Mouse (Mus musculus): Measurements from ENCODE around the gene Ang6.
"Not testable (repeated sequence)": the region's sequence is repeated elsewhere in the genome, so short reads cannot be mapped to it uniquely, and the experiment has no call there.

The Ang6 gene

DNA sequence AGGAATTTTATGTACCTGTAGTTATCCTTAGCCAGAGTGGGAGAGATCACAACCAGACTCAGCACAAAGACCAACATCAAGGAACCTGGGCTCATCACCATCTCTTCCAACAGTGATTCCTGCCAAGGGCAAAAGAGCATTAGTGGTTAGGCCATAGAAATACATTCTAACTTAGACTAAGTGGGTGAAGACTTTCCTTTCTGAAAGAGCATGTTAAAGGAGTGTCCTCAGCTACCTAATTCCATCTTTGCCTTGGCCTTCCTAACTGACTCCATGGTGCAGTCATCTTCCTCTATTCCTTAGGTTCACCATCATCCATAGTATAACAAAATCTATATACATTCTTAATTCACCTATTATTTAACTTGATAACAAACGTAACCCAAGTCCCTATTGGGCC is at the start of gene Ang6:
Gene Ang6, minus strand, starts transcription at position 101 of the 400 bp plus-strand sequence.
- no peak for DNase-seq (ENCODE audit: low spot score in 2 of 2)

DNA sequence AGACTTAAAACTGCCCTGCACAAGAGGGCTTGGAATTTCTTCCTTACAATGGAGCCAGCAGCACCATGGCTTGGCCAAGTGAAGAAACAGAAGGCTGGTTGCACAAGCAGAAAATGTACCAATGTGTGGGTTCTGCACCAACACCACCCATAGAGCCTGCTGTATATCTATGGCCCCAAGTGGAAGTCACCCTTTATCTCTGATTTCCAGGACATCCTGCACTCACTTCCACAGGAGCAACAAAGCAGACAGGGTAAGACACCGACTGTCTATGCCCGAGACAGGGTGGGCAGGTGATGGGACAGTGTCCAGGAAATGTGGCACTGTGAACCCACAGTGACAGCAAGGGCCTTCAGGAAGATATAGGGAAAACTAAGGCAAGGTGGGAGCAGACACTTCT is 44.5 kb upstream of the Ang6 start:
- DNase-seq (ENCODE audit: low spot score in 2 of 2) = not testable (repeated sequence)

DNA sequence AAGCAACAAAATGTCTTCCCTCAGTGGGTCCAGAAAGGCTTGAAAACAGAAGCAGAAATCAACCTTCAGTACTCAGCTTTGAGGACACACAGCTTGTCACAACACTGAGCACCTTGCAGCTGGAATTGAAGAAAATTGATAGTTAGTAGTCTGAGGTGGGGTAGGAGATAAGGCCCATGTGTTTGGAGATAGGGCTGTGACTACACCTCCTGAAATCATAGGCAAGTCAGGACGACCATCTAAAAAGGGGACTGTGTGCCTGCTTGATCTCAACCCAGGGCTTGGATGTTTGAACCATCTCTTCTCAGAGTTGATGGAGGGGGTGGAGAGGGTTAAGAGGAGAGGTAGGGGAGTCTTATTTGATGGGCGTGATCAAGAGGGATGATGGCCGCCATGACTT is 29.8 kb upstream of the Ang6 start:
- not testable (repeated sequence) for DNase-seq (ENCODE audit: low spot score in 2 of 2)

DNA sequence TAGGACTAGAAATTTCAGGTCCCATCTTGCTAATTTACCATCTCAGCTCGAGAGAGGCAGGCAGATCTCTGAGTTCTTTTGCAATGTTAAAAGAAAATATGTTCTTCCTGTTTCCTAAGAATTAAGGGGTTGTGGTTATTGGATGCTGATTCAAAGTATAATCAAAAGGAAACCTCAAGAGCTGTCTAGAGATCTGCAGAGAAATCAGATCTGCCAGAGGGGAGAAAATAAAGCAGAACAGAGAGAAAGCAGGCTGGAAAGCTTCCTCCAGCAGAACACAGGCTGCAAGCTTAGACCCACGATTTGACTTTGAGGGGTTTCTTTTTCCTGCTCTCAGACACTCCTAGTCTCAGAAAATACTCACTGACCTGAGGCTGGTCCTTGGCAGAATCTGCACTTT is 7.6 kb upstream of the Ang6 start:
- not testable (repeated sequence) for DNase-seq (ENCODE audit: low spot score in 2 of 2)

DNA sequence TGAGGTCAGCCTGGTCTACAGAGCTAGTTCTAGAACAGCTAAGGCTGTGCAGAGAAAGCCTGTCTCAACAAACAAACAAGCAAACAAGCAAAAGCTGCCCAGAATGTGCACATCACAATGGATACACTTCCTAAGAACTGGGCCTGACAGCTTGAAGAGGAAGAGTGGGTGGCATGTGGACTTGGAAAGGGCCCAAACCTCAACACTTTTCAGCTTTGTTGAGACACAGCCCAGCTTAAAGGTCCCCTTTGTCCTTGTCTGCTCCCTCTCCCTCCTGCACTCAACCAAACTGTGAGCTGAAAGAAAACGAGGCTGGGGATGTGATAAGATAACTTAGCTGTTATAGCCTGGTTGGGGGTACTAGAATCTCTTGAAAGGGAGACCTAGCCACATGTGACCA is 6.0 kb upstream of the Ang6 start:
- DNase-seq (ENCODE audit: low spot score in 2 of 2) = not testable (repeated sequence)

DNA sequence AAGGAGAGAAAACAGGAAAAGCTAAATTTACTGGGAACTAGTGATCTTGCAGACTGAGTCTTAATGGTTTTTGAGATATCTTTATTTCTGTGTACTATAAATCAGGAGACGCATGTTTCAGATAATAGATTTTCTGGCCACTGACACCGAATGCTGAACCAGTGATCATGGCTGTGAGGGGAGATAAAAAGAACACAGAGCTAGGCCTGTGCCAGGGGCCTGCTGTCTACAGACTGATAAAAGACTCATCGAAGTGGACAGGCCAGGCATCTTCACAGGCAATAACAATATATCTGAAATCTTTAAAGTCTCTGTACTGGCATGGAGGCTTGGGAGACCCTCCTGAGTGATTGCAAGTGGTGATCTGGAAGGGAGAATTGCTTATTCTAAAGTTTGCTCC is 469 bp downstream of the Ang6 start:
- DNase-seq (ENCODE audit: low spot score in 2 of 2) = no peak

DNA sequence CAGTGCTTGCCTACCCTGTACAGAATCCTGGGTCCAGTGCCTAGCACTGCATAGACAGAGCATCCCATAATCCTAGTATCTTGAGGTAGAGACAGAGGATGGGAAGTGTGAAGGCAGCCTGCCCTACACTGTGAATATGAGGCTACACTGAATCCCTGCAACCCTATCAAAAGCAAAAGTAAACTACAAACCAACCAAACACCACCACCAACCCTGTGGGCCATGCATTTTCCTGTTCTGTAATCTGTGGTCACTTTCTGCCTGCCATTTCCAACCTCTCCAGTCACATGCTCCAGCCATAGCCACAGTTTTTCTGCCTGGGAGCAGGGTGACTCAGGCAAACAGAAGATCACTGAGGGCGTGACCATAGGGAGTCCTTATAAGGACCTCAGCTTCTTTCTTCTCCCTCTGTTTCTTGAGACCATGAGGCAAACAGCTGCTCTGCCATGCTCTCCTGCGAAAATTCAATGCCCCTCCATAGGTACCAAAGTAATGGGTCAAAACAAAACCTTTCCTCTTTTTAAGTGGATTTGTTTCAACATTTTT is 3.5 kb downstream of the Ang6 start:
- DNase-seq (ENCODE audit: low spot score in 2 of 2) = not testable (repeated sequence)

DNA sequence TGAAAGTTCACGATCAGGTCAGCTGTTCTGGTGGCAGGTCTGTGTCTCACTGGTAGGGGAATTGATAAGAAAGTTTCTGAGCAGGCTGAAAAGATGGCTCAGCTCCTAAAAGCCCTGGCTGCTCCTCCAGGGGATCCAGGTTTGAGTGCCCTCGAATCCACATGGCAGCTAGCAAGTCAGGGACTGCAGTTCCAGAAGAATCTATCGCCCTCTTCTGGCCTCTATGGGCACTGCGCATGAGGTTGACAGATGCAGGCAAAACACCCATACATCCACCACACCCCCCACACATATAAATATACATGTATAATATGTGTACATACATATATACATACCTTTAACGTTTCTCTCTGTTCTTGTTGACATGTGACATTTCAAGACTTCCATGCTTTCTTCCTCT is 14.7 kb downstream of the Ang6 start:
- DNase-seq (ENCODE audit: low spot score in 2 of 2) = peak; percentile 71 to 80

DNA sequence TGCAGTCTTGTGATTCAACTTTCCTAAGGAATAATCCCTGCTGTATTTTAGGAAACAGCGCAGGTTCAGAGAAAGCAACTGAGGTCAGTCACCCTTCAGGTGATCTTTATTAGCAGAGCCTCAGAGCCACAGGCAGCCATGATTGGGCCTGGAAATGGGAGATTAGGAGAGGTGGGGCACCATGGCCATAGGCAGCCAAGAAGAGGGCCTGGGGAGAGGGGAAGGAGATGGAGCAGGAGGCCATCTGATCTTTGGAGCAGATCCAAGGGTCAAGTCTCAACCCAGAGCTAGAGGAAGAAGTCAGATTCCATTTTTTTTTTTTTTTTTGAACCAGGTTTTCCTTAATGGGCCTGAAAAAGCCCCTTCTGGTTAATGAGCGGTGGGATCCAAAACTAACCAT is 15.9 kb downstream of the Ang6 start:
- no peak for DNase-seq (ENCODE audit: low spot score in 2 of 2)

DNA sequence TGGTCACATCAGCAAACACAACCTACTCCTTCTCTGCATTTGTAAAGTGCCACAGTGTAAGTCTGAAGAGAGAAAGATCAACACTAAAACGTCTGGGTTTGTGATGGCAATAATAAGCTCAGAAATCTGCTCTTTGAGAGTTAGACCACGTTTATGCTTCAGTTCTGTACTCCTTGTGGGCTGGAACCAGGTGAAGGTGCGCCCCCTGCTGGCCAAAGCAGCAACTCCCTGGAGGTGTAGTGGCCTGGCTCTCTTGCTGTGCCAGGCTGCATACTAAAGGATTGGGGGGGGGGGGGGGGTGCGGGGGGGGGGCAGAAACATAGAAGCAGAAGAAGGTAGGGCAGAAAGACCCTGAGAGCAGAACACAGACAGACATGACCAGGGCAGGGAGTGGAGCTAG is 18.2 kb downstream of the Ang6 start:
- DNase-seq (ENCODE audit: low spot score in 2 of 2) = peak; percentile 33 to 59

DNA sequence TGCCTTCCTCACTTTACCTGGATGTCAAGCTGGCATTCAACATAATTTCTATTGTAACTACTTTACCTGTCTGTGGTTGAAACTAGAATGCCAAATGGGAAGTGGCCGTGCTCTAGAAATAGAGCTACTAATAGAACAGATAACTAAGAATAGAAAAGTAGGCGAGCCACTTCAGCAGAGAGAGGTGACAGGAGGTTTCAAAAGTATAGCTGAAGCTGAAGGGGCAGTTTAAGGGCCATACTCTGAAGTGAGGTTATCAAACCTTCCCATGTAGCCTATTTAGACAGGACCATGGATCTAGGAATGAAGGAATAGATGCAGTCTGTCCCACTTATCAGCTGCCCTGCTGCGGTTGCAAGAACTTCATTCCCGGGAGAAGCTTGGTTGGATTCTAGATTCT is 18.6 kb downstream of the Ang6 start:
- no peak for DNase-seq (ENCODE audit: low spot score in 2 of 2)

DNA sequence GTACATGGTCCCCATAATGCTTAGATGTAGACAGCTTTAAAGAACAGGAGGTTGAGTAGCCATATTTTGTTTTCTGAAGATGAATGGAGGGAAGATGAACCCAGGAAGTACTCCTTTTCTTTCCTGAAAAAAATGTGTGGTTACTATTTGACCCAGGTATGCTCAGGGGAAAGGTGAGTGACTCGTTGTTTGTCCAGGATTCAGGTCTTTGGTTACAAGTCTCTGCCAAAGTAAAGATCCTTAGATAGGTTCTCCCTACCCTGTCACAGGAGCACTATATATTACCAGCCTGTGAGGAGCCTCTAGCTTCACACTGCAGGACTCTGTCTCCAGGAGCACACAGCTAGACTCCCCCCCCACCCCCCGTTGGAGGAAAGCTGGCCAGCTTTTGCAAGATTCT is 45.3 kb downstream of the Ang6 start, which contains the start of gene Ang5:
Gene Ang5, plus strand, starts transcription at position 301 of the 400 bp plus-strand sequence.
- DNase-seq (ENCODE audit: low spot score in 2 of 2) = not testable (repeated sequence)

DNA sequence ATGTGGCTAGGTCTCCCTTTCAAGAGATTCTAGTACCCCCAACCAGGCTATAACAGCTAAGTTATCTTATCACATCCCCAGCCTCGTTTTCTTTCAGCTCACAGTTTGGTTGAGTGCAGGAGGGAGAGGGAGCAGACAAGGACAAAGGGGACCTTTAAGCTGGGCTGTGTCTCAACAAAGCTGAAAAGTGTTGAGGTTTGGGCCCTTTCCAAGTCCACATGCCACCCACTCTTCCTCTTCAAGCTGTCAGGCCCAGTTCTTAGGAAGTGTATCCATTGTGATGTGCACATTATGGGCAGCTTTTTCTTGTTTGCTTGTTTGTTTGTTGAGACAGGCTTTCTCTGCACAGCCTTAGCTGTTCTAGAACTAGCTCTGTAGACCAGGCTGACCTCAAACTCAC is 47.0 kb downstream of the Ang6 start:
- not testable (repeated sequence) for DNase-seq (ENCODE audit: low spot score in 2 of 2)

DNA sequence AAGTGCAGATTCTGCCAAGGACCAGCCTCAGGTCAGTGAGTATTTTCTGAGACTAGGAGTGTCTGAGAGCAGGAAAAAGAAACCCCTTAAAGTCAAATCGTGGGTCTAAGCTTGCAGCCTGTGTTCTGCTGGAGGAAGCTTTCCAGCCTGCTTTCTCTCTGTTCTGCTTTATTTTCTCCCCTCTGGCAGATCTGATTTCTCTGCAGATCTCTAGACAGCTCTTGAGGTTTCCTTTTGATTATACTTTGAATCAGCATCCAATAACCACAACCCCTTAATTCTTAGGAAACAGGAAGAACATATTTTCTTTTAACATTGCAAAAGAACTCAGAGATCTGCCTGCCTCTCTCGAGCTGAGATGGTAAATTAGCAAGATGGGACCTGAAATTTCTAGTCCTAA is 48.7 kb downstream of the Ang6 start:
- DNase-seq (ENCODE audit: low spot score in 2 of 2) = not testable (repeated sequence)
